Mouse (Mus musculus) spleen, adult 2 months (tissue): Measurements from ENCODE around the gene Abcc8. TPM values are rescaled to one million over a fixed set of nuclear protein-coding genes. Genes with fewer than 3 reads are reported as not detected.

Experiments
- DNase-seq, 2 experiments: peaks; one replicate each; pipeline versions ENCODE4 v3.0.0 to v3.0.0-alpha.2; 2012 to 2021; ENCODE audit warnings: low spot score in 2 of 2, low read depth in 1 of 2
- H3K27ac ChIP-seq: fragments of 200-500 bp; 2 replicates; pipeline ENCODE4 v1.5.1; 2012; ENCODE audit warnings: low read length, inconsistent platforms; ENCODE audit not compliant: insufficient read depth
- H3K27me3 ChIP-seq: fragments of 200-500 bp; 2 replicates; pipeline ENCODE4 v1.6.1; 2012; ENCODE audit warnings: mild to moderate bottlenecking, moderate library complexity, low read length, inconsistent platforms; ENCODE audit not compliant: control insufficient read depth, insufficient read depth
- H3K36me3 ChIP-seq: fragments of 200-500 bp; 2 replicates; pipeline ENCODE4 v1.6.1; 2012; ENCODE audit warnings: mild to moderate bottlenecking, low read length, inconsistent platforms; ENCODE audit not compliant: control insufficient read depth, insufficient read depth
- H3K4me1 ChIP-seq: fragments of 200-500 bp; 2 replicates; pipeline ENCODE4 v1.6.1; 2011; ENCODE audit warnings: inconsistent platforms; ENCODE audit not compliant: control insufficient read depth, insufficient read depth, insufficient read length
- H3K4me3 ChIP-seq: fragments of 200-500 bp; 2 replicates; pipeline ENCODE4 v1.5.1; 2011; ENCODE audit warnings: mild to moderate bottlenecking, inconsistent platforms; ENCODE audit not compliant: insufficient read depth, insufficient read length; ENCODE audit errors: extremely low read depth
- CTCF ChIP-seq: fragments of 200-500 bp; IDR thresholded peaks from 2 replicates; pipeline ENCODE4 v1.5.1; 2011; ENCODE audit warnings: mild to moderate bottlenecking, inconsistent platforms; ENCODE audit not compliant: insufficient read depth, insufficient read length, insufficient replicate concordance; ENCODE audit errors: extremely low read depth
- POLR2A ChIP-seq: fragments of 200-500 bp; IDR thresholded peaks from 2 replicates; pipeline ENCODE4 v1.6.1; 2011; ENCODE audit warnings: low read depth, low read length, inconsistent platforms
- WGBS: fragments of 180-500 bp; shearing (Covaris S2); methylation state at CpG from one replicate; pipeline ENCODE4 v1.1.7; 2018; 5-methylcytosine and 5-hydroxymethylcytosine counted together
- polyA plus RNA-seq: library from polyadenylated mRNA; depleted of rRNA; stranded (reverse); fragments of >200 nt; gene quantifications from 2 replicates; pipeline ENCODE4 v1.2.3, GENCODE M21; 2012

The Abcc8 gene
- polyA plus RNA-seq, 1 experiment, result 0.08 TPM

GRCm38 (mm10) chr7:46144061-46144460 lies 35.8 kb downstream of the Abcc8 start:
- Histone ChIP-seq H3K36me3 (no peaks in the 10 kb centered on the region), H3K4me1 (no peaks in the 10 kb centered on the region), H3K27me3 (no peaks in the 10 kb centered on the region), H3K4me3 (no peak overlapping the region), H3K27ac (no peak overlapping the region)
- no peak for TF ChIP-seq CTCF
- no peak for TF ChIP-seq POLR2A
- 88% methylated on average over 8 of the region's 8 CpGs for WGBS
- no peak for DNase-seq

- no peak for DNase-seq
- WGBS, result 49% methylated on average over 7 of the region's 7 CpGs
- Histone ChIP-seq H3K36me3 (no peaks in the 10 kb centered on the region), H3K4me3 (no peak overlapping the region), H3K4me1 (no peaks in the 10 kb centered on the region), H3K27me3 (no peaks in the 10 kb centered on the region), H3K27ac (no peak overlapping the region)
- TF ChIP-seq POLR2A (no peak), CTCF (no peak)
These were observed 41.4 kb downstream of the Abcc8 start for GRCm38 (mm10) chr7:46138329-46138930.

GRCm38 (mm10) chr7:46133858-46134257 lies 46.0 kb downstream of the Abcc8 start:
- Histone ChIP-seq H3K27me3 (no peaks in the 10 kb centered on the region), H3K27ac (no peak overlapping the region), H3K4me3 (no peak overlapping the region), H3K4me1 (no peaks in the 10 kb centered on the region), H3K36me3 (no peaks in the 10 kb centered on the region)
- DNase-seq, result no peak
- TF ChIP-seq POLR2A (no peak), CTCF (no peak)
- WGBS, result 22% methylated on average over 7 of the region's 7 CpGs

- no peak overlapping the region for H3K4me3 ChIP-seq
- no peaks in the 10 kb centered on the region for H3K36me3 ChIP-seq
- DNase-seq, result no peak
- no peaks in the 10 kb centered on the region for H3K27me3 ChIP-seq
- 89% methylated on average over 12 of the region's 12 CpGs for WGBS
- H3K27ac ChIP-seq, result no peak overlapping the region
- TF ChIP-seq CTCF (no peak), POLR2A (no peak)
- no peaks in the 10 kb centered on the region for H3K4me1 ChIP-seq
These were observed 47.6 kb downstream of the Abcc8 start for GRCm38 (mm10) chr7:46132229-46132628.

GRCm38 (mm10) chr7:46131806-46132205 lies 48.0 kb downstream of the Abcc8 start:
- no peak for TF ChIP-seq POLR2A
- TF ChIP-seq CTCF, result no peak

GRCm38 (mm10) chr7:46131266-46131665 lies 48.6 kb downstream of the Abcc8 start:
- DNase-seq, result no peak
- TF ChIP-seq POLR2A (no peak), CTCF (no peak)
- H3K4me3 ChIP-seq, result no peak overlapping the region
- H3K4me1 ChIP-seq, result no peaks in the 10 kb centered on the region
- no peak overlapping the region for H3K27ac ChIP-seq
- no peaks in the 10 kb centered on the region for H3K27me3 ChIP-seq
- WGBS, result 35% methylated on average over 3 of the region's 3 CpGs
- no peaks in the 10 kb centered on the region for H3K36me3 ChIP-seq

More at GRCm38 (mm10) chr7:46131806-46132205, 48.0 kb downstream of the Abcc8 start:
- no peaks in the 10 kb centered on the region for H3K27me3 ChIP-seq
- DNase-seq, result no peak
- no peaks in the 10 kb centered on the region for H3K4me1 ChIP-seq
- WGBS, result 78% methylated on average over 8 of the region's 8 CpGs
- H3K36me3 ChIP-seq, result no peaks in the 10 kb centered on the region
- H3K4me3 ChIP-seq, result no peak overlapping the region
- no peak overlapping the region for H3K27ac ChIP-seq

GRCm38 (mm10) chr7:46130723-46131122 lies 49.1 kb downstream of the Abcc8 start:
- DNase-seq, result no peak
- 34% methylated on average over 7 of the region's 7 CpGs for WGBS
- TF ChIP-seq CTCF (no peak), POLR2A (no peak)

More at GRCm38 (mm10) chr7:46130723-46131122, 49.1 kb downstream of the Abcc8 start:
- H3K27me3 ChIP-seq, result no peaks in the 10 kb centered on the region
- no peaks in the 10 kb centered on the region for H3K36me3 ChIP-seq
- H3K4me1 ChIP-seq, result no peaks in the 10 kb centered on the region
- no peak overlapping the region for H3K27ac ChIP-seq
- H3K4me3 ChIP-seq, result no peak overlapping the region
